Mouse (Mus musculus) kidney, adult 11 months (tissue): ENCODE results near the gene 2810004N23Rik.

ENCODE experiments used
- DNase-seq: peaks from one replicate; pipeline ENCODE4 v3.0.0; 2022

2810004N23Rik gene

GRCm38 (mm10) chr8:124863729-124864128, 809 bp upstream of the 2810004N23Rik start:
- DNase-seq: no peak

GRCm38 (mm10) chr8:124863163-124863677, 300 bp upstream of the 2810004N23Rik start:
- DNase-seq: no peak

DNA sequence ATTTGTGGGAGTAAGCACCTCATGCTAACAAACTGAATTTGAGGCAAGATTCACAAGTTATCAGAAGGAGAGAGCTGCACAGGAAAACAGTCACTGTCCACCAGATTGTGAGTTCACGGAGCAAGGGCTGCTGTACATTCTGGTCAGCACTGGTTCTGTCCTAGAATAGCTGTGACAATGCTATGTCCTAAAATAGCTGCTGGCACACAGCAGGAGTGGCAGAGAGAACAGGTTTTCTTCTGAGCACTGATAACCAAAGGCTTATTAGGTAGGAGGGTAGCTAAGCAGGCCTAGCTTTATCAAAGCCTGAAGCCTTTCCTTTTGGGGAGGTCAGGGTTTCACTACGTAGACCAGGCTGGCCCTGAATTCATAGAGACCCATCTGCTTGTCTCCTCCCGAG, 2.7 kb downstream of the 2810004N23Rik start:
- no peak for DNase-seq

DNA sequence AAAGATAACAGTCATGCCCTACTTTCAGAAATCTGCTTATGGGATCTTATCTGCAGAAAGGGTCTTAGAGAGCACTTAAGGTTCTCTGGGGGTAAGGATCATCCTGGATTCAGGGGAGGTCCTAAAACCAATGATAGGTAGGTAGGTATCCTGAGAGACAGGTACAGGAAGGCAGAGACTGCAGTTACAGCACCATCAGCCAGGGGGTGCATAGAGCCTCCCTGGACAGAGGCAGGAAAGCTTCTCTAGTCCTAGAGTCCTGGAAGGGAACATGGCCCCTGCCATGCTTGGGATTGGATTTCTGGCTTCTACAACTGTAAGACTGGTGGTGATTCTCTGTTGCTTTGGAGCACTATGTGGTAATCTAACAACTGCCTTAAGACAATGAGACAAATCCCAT, 3.5 kb downstream of the 2810004N23Rik start:
- DNase-seq: no peak

- no peak for DNase-seq
These were observed 9.4 kb downstream of the 2810004N23Rik start for GRCm38 (mm10) chr8:124853511-124853910.

DNA sequence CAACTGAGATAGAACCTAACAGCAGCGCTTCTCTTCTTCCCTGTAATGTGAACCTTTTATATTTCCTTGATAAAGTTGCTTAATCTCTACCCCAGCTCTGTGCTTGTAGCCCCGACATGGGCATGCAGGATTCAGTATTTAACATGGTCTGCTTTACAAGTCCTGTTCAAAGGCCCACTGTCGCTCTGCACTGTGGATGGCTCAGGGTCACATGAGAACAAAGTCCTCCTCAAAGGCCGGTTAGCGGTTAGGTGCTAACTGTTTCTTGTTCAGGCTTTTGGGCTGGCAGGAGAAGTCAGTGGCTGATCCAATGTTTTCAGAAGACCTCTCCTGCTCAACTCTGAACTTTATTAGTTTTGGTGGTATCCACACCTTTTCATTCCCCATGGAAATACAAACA, 17.3 kb downstream of the 2810004N23Rik start:
- DNase-seq: peak; percentile 39

DNA sequence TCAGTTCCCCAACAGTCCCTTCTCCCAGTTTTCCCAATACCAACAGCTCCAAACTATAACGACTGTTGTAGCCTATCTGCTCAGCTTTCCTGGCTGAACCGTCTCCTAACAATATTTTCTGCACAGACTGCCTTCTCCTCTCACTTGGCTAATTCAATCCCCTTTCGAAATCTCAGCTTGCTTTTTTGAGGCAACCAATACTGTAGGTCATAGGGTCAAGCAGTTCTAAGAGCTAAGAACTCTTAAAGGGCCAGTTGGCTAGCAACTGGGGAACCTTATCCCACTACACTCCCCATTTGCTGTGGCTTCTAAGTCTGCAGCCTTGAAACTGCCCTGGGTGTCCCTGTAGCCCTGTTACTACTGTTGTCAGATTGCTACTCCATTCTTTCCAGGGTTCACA, 17.8 kb downstream of the 2810004N23Rik start:
- DNase-seq: no peak

- peak; percentile 44 for DNase-seq
These were observed 20.0 kb downstream of the 2810004N23Rik start for GRCm38 (mm10) chr8:124842929-124843328.

- no peak for DNase-seq
These were observed 21.1 kb downstream of the 2810004N23Rik start for GRCm38 (mm10) chr8:124841775-124842174.

DNA sequence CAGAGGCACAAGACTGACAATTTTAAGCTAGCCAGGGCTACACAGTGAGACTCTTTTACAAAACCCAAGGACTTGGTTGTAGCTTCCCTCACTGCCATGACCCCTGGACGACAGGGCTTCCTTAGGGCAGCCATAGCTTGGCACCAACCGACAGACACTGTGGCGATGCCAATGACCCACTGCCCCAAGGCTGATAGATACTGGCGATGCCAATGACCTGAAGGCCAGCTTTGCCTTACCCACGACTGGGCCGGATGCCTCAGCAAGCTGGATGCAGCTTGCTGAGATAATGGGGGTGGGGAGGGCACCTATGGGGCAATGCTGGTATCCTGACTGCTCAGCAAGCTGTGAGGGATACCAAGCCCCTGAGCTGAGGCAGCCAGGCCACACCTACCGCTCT, 22.0 kb downstream of the 2810004N23Rik start:
- DNase-seq: no peak

- DNase-seq: no peak
These were observed 23.5 kb downstream of the 2810004N23Rik start for GRCm38 (mm10) chr8:124839371-124839770.

- no peak for DNase-seq
These were observed 25.0 kb downstream of the 2810004N23Rik start for GRCm38 (mm10) chr8:124837956-124838355.

- DNase-seq: no peak
These were observed 26.0 kb downstream of the 2810004N23Rik start for GRCm38 (mm10) chr8:124836907-124837306.

DNA sequence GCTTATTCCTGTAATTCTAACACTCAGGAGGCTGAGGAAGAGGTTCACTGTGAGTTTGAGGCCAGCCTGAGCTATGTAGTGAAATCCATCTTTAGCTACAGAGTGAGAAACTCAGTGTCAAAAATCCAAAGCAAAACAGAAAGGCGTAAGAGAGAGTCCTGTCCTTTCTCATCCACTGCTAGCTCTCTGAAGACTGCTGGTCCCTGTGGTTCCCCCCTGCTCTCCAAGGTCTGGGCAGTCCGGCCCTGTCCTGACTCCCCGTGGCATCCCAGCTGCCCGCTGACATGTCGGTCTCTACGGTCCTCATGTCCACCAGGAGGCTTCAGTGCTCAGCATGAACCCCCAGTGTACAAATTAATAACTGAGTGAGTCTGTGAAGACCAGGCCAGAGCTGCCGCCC, 26.6 kb downstream of the 2810004N23Rik start:
- DNase-seq: no peak

DNA sequence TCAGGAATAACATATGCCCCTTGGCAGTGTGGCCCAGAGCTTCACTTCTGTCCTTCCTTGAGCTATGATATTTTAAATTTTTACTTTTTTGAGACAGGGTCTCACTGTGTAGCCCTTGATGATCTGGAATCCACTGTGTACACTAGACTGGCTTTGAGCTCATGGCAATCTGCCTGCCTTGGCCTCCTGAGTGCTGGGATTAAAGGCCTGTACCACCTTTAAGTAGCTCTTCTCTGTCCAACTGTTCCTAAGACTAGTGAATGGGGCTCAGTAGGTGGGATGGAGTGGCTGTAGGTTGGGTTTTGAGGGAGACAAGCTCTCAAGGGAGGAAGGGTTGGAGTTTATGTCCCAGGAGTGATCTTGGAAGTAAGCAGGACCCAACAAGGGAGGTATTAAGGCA, 27.1 kb downstream of the 2810004N23Rik start:
- DNase-seq: no peak

GRCm38 (mm10) chr8:124833430-124834205, 29.3 kb downstream of the 2810004N23Rik start:
- DNase-seq: no peak

DNA sequence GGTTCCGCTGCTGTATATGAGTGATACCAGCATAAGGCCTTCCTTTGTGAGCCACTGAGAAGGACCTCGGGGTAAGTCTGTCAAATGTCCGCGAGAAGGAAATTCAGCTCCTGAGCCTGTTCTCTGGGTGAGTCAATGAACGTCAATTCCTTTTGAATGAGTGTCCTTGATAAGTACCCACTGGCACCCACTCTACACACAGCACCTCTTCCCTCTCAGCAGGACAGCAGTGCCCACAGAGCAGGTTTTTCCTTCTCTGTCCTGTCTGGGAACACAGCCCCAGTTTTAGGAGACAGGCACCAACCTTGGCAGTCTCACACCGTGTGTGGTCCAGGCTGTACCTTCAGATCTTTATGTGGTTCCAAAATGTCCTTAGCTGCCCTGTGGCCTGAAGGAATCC, 31.0 kb downstream of the 2810004N23Rik start:
- no peak for DNase-seq

GRCm38 (mm10) chr8:124831531-124831930, 31.4 kb downstream of the 2810004N23Rik start:
- DNase-seq: no peak

DNA sequence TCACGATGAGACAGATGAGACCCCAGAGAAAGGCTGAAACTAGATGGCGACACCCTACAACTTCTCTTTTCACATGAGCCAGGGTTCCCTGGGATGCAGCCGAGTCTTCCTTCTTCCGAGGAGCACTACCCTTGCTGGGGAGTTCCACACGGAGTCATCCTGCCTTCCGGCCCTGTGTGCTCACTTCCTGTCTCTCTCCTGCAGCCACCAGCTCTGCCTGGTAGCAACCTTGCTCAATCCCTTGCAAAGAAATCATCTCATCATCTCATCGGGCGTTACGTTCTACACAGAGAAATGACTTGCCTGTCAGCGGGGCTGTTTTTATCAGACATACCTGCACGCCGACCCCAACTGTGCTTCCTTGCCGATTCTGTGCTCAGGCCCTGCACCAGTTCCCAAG, 32.9 kb downstream of the 2810004N23Rik start:
- no peak for DNase-seq

GRCm38 (mm10) chr8:124828561-124829240, 34.2 kb downstream of the 2810004N23Rik start:
- DNase-seq: no peak

GRCm38 (mm10) chr8:124827387-124827786, 35.5 kb downstream of the 2810004N23Rik start:
- DNase-seq: peak; percentile 58

DNA sequence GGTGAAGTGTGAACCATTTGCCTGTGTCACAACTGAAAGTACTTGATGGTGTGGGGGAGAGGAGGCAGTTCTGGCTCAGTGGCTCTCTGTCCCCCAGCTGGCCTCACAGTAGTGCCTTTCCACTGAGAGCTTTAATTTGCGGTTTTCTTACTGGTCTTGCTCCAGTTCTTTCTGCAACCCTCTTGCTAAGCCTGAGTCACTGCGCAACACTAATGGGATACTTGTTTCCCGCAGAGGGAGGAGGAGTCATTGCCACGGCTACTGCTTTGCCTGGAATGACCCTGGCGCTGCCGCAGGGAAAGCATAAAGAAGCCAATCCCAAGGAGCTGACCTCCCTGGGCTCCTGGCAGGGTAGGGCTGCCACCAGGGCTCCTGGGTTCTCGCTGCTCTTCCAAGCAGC, 36.3 kb downstream of the 2810004N23Rik start:
- DNase-seq: peak; percentile 72

- DNase-seq: no peak
These were observed 39.4 kb downstream of the 2810004N23Rik start for GRCm38 (mm10) chr8:124823497-124823896.

DNA sequence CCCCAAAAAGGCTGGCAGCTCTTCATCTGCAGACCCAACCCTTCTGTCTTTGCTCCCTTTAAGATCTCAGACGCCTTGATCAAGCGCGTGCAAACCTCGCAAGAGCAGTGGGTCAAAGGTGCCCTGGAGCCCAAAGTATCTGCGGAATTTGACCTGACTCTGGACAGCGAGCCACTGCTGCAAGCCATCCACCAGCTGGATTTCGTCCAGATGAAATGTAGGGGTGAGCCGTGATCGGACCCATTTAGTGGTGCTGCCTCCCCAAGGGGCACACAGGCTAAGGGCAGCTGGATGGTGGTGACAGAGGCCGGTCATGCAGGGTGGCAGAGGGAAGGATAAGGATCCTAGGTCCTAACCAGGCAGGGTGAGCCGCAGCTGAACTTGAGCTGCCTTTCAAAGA, 42.8 kb downstream of the 2810004N23Rik start:
- DNase-seq: peak; percentile 72
